Mouse (Mus musculus) heart, adult 2 months (tissue): ENCODE data around the gene Zfp606.

Experiments
- CTCF ChIP-seq: fragments of 200-600 bp; IDR thresholded peaks from 2 replicates; pipeline ENCODE4 v1.8.1; 2022; ENCODE audit warnings: antibody characterized with exemption, mild to moderate bottlenecking, moderate library complexity
- POLR2A ChIP-seq: fragments of 200-500 bp; IDR thresholded peaks from 2 replicates; pipeline ENCODE4 v1.6.1; 2011; ENCODE audit warnings: mild to moderate bottlenecking, low read depth, low read length, control low read depth; ENCODE audit not compliant: insufficient read depth

GRCm38 (mm10) chr7:12479525-12479924 lies 1.4 kb downstream of the Zfp606 start:
- TF ChIP-seq POLR2A, result no peak
- no peak for TF ChIP-seq CTCF
